Mouse (Mus musculus) heart, postnatal 14 days (tissue): Measurements from ENCODE around the gene Hoxc9. TPM values are rescaled to one million over a fixed set of nuclear protein-coding genes. Genes with fewer than 3 reads are reported as not detected.

Source experiments
- DNase-seq, 2 experiments: peaks; one replicate each; pipeline ENCODE4 v3.0.0; 2021 to 2022
- intact Hi-C: fragments of 180-260 bp; cut with DNase I; formaldehyde crosslinking; loops from one replicate; pipeline ENCODE4 v1.15.1; 2025
- total RNA-seq, 2 experiments: library from RNA; stranded (reverse); gene quantifications; 2 replicates each; pipeline ENCODE4 v1.2.3; 2021

Gene Hoxc9
- total RNA-seq, 2 experiments from 2014 or later, result not detected

DNA sequence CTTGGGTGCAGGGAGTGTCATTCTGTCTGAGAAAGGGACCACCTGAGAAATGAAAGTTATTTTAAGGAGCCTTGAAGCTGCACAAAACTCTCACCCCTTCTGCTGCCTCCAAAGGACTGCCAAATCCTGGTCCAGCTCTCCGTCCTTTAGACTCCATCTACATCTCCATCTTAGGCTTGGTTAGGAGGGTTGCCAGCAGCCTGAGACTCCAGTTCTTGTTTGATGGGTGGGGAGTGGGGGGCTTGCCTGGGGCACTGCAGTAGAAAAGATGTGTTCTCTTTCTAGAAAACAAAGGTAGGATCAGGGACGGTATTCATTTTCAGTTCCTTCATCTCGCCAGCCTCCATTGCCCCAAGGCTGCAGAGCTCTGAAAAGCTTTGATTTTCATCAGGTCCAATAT lies 21.2 kb downstream of the Hoxc9 start:
- intact Hi-C loops, result no loop called here

DNA sequence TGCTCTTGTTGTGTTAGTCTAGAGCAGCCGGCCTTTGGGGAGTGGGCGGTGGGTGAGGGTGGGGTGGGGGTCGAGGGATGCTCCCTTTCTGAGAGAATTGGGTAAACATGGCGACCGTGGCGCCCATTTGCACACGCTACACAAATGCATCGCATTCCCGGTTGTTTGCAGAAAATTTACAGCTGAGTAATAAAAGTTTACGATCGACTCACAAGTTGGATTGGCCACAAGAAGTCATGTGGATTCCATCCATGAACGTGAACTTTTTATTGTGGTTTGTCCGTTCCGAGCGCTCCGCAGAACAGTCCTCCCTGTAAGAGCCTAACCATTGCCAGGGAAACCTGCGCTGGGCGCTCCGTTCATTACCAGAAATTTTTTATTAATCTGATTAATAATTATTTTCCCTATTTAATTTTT lies 21.7 kb downstream of the Hoxc9 start, which contains the start of gene Hoxc6:
TSS of gene Hoxc6 (plus strand) at position 319 of the 417 bp plus-strand sequence.
- no peak for DNase-seq
- intact Hi-C loops, result no loop called here

More for the DNA sequence above, 21.2 kb downstream of the Hoxc9 start:
- no peak for DNase-seq

DNA sequence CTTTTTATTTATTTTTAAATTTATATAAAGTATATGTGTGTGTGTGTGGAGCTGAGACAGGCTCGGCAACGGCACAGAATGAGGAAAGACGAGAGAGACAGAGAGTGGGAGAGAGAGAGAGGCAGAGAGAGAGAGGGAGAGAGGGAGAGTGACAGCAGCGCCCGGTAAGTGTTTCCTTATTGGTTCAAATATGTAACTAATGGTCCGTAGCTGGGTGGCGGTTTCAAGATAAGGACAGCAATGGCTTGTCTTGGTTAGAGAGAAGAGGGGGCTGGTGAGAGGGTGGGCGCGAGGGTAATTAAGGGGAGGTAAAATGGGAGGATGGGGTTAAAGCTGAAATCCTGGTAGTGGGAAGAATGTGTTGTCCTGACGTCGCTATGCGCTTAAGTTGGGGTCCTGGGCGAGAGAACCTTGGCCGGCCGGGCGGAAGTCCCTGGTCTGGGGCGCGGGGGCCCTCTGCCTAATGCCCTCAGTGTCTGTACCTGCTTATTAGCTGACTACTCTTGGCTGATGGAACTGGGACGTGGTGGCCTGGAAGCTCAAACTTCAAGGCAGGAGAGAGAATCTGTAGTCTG lies 22.5 kb downstream of the Hoxc9 start:
- no peak for DNase-seq
- intact Hi-C loops, result no loop called here

DNA sequence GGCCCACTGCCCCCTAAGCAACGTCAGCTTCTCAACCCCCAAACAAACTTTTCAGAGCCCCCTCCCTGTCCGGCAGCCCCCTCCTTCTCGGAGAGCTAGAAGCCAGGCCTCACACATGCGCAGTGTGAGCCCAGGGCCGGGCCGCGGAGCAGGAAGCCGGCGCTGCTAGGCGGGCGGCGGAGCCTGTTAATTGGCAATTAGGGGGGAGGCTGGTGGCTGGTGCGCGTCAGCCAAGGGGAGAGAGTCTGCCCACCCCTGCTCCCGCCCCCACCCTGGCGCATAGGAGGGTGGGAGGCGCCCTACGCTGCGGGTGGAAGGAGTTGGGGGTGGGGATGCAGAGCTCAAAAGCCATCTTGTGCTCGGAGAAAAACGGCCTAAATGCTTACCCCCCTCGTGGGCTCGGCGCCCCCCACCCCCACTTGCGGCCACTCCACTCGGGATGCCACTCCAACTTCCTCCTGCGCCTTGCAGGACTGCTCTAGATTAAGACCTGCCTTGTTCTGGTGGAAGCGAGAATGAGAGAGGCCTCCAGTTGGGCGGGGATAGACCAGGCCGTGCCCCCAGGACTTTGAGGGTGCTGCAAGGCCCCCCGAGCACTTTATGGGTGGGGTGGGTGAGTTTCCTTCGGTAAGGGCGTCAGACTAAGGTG lies 23.1 kb downstream of the Hoxc9 start:
- intact Hi-C loops, result no loop called here
- DNase-seq, result peak; percentile 63 to 65

DNA sequence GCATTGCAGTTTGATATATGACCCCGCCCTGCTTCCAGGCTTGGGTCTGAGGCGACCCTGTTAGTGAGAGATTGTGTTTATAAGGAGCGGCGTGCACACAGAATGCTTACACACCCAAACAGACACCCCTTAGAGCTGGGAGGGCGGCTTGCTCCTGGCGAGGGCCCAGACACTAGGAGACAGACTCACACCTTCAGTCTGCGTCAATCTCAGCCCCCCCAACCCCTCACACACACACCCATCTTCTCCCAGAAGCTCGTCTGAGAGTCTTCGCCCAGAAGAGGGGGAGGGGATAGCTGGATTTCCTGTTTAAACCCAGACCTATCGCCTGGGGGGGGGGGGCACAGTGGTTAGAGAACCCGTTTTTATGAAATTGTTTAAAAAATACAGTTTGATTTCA lies 23.7 kb downstream of the Hoxc9 start:
- intact Hi-C loops, result no loop called here

DNA sequence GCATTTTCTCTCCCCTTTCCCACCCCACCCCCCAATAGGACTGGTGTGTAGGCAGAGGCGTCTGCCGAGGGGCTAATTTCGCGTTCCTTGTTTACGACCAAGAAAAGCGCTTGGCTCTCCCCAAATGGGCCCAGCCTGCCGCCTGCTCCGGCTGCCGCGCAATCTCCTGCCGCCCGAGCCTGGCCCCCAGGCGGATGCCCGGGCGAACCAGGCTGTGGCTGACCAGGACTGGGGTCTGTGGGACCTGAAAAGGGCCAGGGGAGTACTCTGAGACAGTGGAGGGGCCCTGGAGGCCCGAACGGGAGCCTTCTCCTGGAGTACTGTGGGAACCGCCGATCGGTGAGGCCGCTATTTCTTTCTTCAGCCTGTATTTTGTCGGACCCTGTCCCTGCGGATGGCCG lies 24.3 kb downstream of the Hoxc9 start:
- intact Hi-C loops, result no loop called here
- DNase-seq, result no peak

More for the DNA sequence above, 23.7 kb downstream of the Hoxc9 start:
- DNase-seq, result no peak

DNA sequence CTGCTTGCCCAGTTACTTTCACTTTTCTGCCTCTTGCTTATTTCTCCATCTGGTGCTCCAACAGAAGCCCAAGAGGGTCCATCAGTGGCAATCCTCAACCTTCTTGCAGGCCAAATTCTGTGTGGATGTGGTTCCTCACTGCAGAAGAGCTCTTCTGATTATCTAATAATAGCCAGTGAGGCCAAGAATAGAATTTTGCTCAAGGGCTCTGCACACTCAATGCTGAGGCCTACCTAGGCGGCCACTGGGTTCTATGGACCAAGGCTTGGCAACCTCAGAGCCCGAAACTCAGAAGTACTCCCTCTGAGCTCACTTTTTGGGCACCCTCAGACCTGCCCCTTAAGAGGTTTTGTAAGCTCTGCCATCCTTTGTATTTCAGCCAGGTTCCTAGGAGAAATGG lies 25.1 kb downstream of the Hoxc9 start:
- intact Hi-C loops, result no loop called here
- no peak for DNase-seq

DNA sequence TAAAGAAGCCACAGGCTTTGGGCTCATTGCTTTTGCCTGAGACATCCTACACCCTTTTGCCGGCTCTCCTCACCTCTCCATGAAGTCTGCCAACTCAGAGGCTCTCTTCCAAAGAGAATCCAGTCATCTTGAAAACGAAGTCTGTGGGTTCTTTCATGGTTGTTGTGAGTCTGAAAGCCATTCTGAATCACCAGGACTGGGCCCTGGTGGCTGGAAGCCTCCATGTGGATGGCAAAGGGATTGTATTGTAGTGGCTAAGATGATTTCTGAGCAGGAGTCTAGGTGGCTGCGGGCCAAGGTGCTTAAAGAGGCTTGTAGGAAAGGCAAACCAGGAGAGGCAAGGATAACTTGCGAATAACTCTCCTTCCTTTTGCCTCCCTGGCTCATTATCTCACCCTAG lies 25.9 kb downstream of the Hoxc9 start:
- intact Hi-C loops, result no loop called here
- DNase-seq, result no peak

DNA sequence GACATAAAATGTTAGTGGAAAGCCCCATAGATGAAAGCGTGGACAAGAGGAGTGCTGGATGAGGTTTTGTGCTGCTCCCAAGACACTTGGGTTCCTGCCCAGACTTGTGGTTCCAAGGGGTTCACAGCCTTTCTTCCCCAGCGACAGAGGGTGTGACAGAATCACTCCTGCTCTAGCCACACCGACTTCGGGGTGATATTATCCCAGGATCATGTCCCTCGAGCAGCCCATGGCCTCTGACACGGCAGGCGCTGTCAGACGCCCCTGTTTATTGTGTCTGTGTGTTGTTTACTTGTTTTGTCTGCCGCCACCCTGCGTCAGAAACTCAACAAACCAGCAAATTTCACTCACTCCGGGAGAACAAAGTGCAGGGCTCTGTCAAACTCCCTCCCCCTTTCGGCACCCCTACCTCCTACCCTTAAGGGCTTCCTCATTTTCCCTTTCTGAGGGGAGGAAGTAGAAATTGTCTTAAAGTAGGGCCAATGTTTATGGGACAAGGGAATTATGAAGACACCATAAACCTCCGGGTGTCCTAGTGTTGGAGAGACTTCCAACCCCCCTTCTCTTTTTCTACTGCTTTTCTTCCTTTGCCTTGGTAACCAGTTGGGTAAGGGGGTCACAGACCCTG lies 26.7 kb downstream of the Hoxc9 start:
- intact Hi-C loops, result no loop called here

DNA sequence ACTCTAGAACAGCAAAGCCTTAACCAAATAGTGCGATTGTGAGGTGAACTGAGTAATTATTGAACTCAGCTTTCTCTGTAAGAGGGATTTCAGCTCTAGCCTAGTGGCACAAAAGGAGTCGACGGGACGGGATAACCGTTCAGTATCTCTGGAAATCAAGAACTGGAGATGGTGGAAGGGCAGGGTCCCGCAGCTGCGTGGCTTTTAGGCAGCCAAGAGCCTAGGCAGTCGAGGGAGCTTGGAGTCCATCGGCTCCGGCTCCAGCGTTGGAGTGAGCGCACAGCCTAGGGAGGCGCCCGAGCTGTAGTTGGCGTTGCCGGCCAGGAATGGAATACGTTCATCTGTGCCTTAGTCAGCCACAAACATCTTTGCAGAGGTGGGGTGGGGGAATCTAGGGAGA lies 29.1 kb downstream of the Hoxc9 start:
- no peak for DNase-seq
- intact Hi-C loops, result no loop called here

More for the DNA sequence above, 26.7 kb downstream of the Hoxc9 start:
- no peak for DNase-seq

DNA sequence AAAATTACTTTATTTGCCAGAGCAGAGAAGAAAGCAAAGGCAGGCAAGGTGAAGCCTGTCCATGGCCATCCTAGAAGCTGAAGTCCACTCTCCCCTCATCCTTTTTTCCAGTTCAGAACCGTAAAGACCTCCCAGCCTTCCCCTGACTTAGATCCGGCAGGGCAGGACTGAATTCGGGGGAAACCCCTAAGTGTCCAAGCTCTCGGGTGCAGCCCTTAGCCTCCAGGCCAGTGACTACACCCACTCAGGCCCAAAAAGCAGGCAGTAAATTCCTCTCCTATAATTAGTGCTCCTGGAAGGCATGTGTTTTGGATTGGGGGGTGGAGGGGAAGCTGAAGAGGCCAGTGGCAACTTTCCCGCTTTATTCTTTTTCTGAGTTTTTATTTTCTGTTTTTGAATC lies 29.6 kb downstream of the Hoxc9 start:
- intact Hi-C loops, result no loop called here
- DNase-seq, result no peak

DNA sequence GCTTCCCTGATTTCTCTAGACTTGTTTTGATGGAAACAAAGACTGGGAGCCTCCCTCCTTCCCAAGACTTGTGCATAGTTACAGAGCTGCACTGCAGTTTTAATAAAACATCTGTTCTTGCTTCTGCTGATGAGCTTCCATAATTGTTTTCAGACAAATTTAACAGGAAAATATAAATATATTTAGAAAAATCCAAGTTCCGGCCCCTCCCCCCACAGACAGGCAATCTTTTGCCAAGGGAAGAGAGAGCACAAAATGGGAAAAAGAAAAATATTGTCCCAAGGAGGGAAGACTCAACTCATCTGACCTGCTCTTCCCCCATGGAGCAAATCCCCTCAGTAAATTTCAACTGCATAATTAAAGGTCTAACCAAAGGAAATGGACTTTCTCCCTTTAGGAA lies 30.1 kb downstream of the Hoxc9 start:
- intact Hi-C loops, result no loop called here
- no peak for DNase-seq

DNA sequence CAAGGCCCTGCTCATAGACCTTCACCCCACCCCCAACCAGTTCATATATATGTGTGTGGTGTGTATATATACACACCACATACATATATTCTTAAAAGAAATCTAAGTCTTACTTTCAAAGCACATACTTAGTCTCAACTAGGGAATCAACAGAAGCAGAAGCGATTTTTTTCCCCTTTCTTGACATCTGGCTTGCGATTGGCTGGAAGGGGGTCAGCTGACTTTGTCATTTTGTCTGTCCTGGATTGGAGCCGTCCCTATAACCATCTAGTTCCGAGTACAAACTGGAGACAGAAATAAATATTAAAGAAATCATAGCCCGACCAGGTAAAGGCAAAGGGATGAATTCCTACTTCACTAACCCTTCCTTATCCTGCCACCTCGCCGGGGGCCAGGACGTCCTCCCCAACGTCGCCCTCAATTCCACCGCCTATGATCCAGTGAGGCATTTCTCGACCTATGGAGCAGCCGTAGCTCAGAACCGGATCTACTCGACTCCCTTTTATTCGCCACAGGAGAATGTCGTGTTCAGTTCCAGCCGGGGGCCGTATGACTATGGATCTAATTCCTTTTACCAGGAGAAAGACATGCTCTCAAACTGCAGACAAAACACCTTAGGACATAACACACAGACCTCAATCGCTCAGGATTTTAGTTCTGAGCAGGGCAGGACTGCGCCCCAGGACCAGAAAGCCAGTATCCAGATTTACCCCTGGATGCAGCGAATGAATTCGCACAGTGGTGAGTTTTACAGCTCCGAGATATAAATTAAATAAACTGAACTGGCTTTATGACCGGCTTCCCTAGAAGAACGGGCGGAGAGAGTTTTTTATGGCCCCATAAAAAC lies 33.2 kb downstream of the Hoxc9 start:
- intact Hi-C loops, result loop anchor here (5.0 kb wide), 1 partner anchor 123 kb away; no protein-coding TSS in a partner anchor
- DNase-seq, result no peak

DNA sequence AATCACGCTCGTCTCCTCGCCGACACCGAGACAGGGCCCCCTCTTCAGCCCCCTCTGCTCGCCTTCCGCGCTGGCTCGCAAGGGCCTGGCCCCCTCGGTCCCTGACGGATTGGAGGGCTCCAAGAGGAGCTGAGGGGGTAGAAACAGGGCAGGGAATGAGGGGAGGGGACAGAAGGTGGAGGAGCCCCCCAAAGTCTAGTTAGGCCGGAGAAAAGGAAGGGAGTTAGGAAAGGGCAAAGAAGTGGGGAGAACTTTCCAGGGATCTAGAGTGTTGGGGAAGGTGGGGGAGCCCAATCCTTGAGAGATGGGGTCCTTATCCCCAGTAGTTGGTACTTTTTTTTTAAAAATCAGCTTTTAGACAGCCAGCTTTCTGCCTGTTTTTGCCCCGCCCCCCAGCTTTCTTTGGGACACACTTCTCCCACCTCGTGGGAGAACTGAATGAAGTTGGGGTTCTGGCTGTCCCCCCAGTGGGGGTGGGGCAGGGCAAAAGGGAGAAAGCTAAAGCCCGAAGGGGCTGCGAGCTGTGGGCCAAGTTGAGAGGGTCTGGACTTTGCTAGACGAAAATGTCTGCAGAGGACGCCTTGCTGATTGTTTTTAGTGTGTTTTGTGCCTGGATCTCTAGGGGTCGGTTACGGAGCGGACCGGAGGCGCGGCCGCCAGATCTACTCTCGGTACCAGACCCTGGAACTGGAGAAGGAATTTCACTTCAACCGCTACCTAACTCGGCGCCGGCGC lies 34.0 kb downstream of the Hoxc9 start:
- no peak for DNase-seq
- intact Hi-C loops, result loop anchor here (5.0 kb wide), 1 partner anchor 122 kb away; no protein-coding TSS in a partner anchor

DNA sequence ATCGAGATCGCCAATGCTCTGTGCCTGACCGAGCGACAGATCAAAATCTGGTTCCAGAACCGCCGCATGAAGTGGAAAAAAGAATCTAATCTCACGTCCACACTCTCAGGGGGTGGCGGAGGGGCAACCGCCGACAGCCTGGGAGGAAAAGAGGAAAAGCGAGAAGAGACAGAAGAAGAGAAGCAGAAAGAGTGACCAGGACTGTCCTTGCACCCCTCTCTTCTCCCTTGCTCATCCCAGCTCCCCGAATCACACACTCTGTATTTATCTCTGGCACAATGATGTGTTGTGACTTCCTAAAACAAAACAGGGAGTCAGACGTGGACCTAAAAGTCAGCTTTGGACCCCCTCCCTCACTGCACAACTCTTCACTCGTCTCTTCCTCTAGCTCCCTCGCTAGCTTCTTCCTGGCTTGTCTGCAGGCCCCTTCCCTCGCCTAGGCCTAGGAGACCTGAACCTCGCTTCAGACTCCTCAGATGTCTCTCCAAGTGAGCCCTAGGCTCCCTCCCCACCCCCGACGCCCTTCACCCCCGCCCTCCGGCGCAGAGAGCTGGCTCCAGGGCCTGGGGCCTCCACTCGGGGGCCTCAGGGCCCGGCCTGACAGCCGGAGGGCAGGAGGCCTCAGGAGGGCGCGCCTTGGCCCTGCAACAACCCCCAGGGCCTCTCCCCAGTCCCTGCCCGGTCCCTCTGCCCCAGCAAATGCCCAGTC lies 34.8 kb downstream of the Hoxc9 start:
- intact Hi-C loops, result loop anchor here (5.0 kb wide), 1 partner anchor 121 kb away; no protein-coding TSS in a partner anchor
- no peak for DNase-seq

DNA sequence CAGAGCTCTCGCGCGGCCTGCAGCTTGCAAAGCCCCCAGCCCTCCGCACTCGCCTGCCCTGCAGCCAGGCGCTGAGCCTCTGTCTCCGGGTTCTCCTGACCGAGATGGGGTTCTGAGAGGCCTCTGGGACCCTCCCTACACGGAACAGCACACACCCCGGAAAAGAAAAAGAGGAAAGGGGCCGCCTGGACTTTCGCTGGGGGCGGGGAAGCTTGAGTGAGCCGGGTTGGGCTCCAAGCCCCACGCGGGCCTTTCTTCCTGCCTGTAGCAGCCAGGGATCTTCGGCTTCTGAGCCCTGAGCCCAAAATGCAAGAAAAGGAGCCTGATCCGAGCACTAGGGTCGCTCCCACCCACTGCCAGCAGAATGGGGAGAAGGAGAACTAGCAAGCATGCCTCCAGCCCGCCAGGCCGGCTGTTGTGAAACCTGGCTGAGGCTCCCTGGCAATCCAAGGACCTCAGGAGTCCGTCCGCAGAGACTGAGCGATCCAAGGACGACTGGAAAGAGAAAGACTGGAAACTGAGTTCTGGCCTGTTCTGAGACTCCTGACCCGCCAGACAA lies 35.8 kb downstream of the Hoxc9 start:
- intact Hi-C loops, result loop anchor here (2.0 to 5.0 kb wide), 2 partner anchors 120 to 153 kb away; no protein-coding TSS in a partner anchor
- no peak for DNase-seq

DNA sequence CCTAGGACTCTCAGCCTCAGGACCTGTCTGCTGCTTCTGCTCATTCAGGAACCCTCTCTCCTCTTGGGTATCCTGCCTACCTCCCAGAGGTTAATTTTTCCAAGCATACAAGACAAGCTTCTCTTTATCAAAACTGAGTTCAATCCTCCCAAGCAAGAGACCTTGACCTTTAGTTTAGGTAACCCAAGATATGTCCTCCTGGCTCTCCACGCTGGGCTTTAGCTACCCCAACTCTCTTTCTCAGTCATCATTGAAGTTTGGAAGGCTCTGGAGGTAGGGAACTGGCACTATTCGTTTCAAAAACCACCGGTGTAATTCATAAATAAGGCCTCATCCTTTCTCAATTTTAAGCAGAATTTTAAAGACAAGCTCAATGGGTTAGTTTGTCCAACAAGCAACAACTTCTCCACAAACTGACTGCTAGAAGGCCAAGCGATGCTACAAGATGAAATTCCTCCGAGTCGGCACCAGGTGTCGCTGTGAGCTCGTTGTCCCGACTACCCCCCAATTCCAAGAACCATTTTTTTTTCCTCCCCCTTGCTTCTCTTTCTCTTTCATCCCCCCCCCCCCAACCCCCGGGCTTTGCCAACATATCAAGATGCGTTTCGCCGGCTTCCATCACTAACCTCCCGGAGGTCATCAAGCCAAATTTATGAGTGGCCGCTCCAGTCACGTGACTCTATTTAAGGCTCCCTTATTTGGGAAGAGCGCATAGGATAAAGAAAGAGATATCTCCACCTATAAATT lies 37.2 kb downstream of the Hoxc9 start:
- intact Hi-C loops, result loop anchor here (2.0 to 5.0 kb wide), 2 partner anchors 119 to 151 kb away; no protein-coding TSS in a partner anchor
- DNase-seq, result peak; percentile 61 to 65
